20 mouse cellular contexts compared by ENCODE assay signal in genomic region chr3:95839250-95839649, GRCm38 (mm10).
"Had no signal": no experiment of that assay in that cellular context is flagged by ENCODE, and none has a peak within 500 bp of the region (broad histone marks: within the 10 kb centered on the region; RNA-seq: fewer than 3 reads in every experiment).

No protein-coding gene starts in this region.

- H3K27me3 ChIP-seq: intestine, embryonic 15.5 days; limb, embryonic 13.5 days; midbrain, embryonic 13.5 days; neural tube, embryonic 13.5 days had no signal

- H3K9me3 ChIP-seq: intestine, embryonic 15.5 days; limb, embryonic 10.5 days; limb, embryonic 13.5 days; midbrain, embryonic 10.5 days; midbrain, embryonic 13.5 days; neural tube, embryonic 13.5 days had no signal

- ATAC-seq: intestine, embryonic 15.5 days; midbrain, embryonic 13.5 days; midbrain, embryonic 16.5 days had no signal

- H3K9ac ChIP-seq: intestine, embryonic 15.5 days; limb, embryonic 13.5 days; midbrain, embryonic 13.5 days; neural tube, embryonic 13.5 days had no signal

- H3K4me1 ChIP-seq: intestine, embryonic 15.5 days; limb, embryonic 10.5 days; limb, embryonic 13.5 days; midbrain, embryonic 10.5 days; midbrain, embryonic 13.5 days; neural tube, embryonic 13.5 days had no signal

- H3K4me2 ChIP-seq: intestine, embryonic 15.5 days; limb, embryonic 13.5 days; midbrain, embryonic 13.5 days; neural tube, embryonic 13.5 days had no signal

- DNase-seq: kidney, adult 11 months; kidney, adult 8-10 months; kidney, postnatal 14 days; kidney, postnatal 4 days; lung, adult 2 months; lung, postnatal 14 days; lung, postnatal 4 days; retina, postnatal 1 day; right cerebral cortex, postnatal 25 days; spleen, adult 18-20 months; thymus, adult 18-20 months; thymus, postnatal 36 days had no signal

- H3K4me3 ChIP-seq: intestine, embryonic 15.5 days; limb, embryonic 10.5 days; limb, embryonic 13.5 days; midbrain, embryonic 10.5 days; midbrain, embryonic 13.5 days; myocyte; neural tube, embryonic 13.5 days had no signal

- H3K27ac ChIP-seq: intestine, embryonic 15.5 days; limb, embryonic 10.5 days; limb, embryonic 13.5 days; midbrain, embryonic 10.5 days; midbrain, embryonic 13.5 days; neural tube, embryonic 13.5 days had no signal
